Comparison of ENCODE assay signal across 11 mouse cellular contexts in genomic region chr1:77823801-77824687, GRCm38 (mm10).
DNase-seq lines count a peak whose midpoint lies in the region; ATAC-seq lines count a peak whose summit lies in the region.
"Had no signal": no experiment of that assay in that cellular context is flagged by ENCODE, and none has a peak within 500 bp of the region (broad histone marks: within the 10 kb centered on the region; RNA-seq: fewer than 3 reads in every experiment).

No protein-coding gene starts in this region.

- no peaks in the 10 kb centered on the region for H3K36me3 ChIP-seq in heart, embryonic 15.5 days
- H3K36me3 ChIP-seq in heart, embryonic 11.5 days (ENCODE audit: control insufficient read depth, insufficient read depth, low read length), result no peaks in the 10 kb centered on the region
- H3K36me3 ChIP-seq: limb, embryonic 15.5 days had no signal

- H3K9ac ChIP-seq in heart, embryonic 15.5 days, result no peak overlapping the region
- H3K9ac ChIP-seq in heart, embryonic 11.5 days (ENCODE audit: low read depth, low read length), result no peak overlapping the region
- H3K9ac ChIP-seq: limb, embryonic 15.5 days had no signal

- H3K9me3 ChIP-seq in heart, embryonic 15.5 days (replicated peaks), result no peaks in the 10 kb centered on the region
- no peaks in the 10 kb centered on the region for H3K9me3 ChIP-seq in heart, embryonic 11.5 days (replicated peaks; ENCODE audit: control insufficient read depth, low read length)
- H3K9me3 ChIP-seq: limb, embryonic 15.5 days had no signal

- H3K4me3 ChIP-seq in heart, embryonic 15.5 days, result no peak overlapping the region
- no peak overlapping the region for H3K4me3 ChIP-seq in heart, embryonic 11.5 days (ENCODE audit: low read depth, low read length)
- H3K4me3 ChIP-seq: limb, embryonic 15.5 days had no signal

- intact Hi-C loops in left cerebral cortex, postnatal 4 days (cut with DNase I), result no loop called here

- WGBS in heart, embryonic 15.5 days, result 34% methylated on average over 10 of the region's 10 CpGs
- WGBS in heart, embryonic 11.5 days (ENCODE audit: insufficient replicate concordance), result 39% methylated on average over 10 of the region's 10 CpGs

- ATAC-seq in heart, embryonic 15.5 days (replicated peaks; ENCODE audit: insufficient number of reproducible peaks, insufficient read depth, low FRiP score, low read depth), result no peak
- no peak for ATAC-seq in heart, embryonic 11.5 days (replicated peaks; ENCODE audit: insufficient number of reproducible peaks, low FRiP score, low TSS enrichment)

- DNase-seq in brain, adult 2 months (ENCODE audit: low read depth, low spot score), result peak; percentile 74
- peak; percentile 46 to 52 for DNase-seq in frontal cortex, postnatal 36 days (ENCODE audit: low spot score in 2 of 2)
- DNase-seq in left cerebral cortex, postnatal 4 days, result peak; percentile 16
- no peak for DNase-seq in adrenal gland, adult 2 months
- no peak for DNase-seq in yolk sac, embryonic 10.5 days (ENCODE audit: low spot score)
- DNase-seq in adrenal gland, postnatal 14 days, result no peak
- DNase-seq: adrenal gland, postnatal 25 days; gastrocnemius, postnatal 10 days had no signal

- H3K27ac ChIP-seq in heart, embryonic 15.5 days, result no peak overlapping the region
- H3K27ac ChIP-seq in heart, embryonic 11.5 days (ENCODE audit: low read depth, low read length), result no peak overlapping the region
- H3K27ac ChIP-seq: limb, embryonic 15.5 days had no signal

- 0 out of 2 replicates have a peak, but pooled peaks cover 4% of the 10 kb centered on the region for H3K4me1 ChIP-seq in heart, embryonic 15.5 days (replicated peaks)
- H3K4me1 ChIP-seq in heart, embryonic 11.5 days (ENCODE audit: control insufficient read depth, insufficient read depth, low read length), result peaks cover 6% of the 10 kb centered on the region; the same call in 1 of the 2 replicates

- no peaks in the 10 kb centered on the region for H3K27me3 ChIP-seq in heart, embryonic 15.5 days
- no peaks in the 10 kb centered on the region for H3K27me3 ChIP-seq in heart, embryonic 11.5 days (ENCODE audit: control insufficient read depth, insufficient read depth, low read length)
- H3K27me3 ChIP-seq: limb, embryonic 15.5 days had no signal

- peak overlapping the region; percentile 29; the same call in 1 of the 2 replicates for H3K4me2 ChIP-seq in heart, embryonic 15.5 days
- H3K4me2 ChIP-seq in heart, embryonic 11.5 days, result no peak overlapping the region
- H3K4me2 ChIP-seq: limb, embryonic 15.5 days had no signal

Comparison
In these comparisons a context has a peak if more than half of its experiments do, and no peak if none do; other contexts are left out.
1. DNase-seq: peak in brain, adult 2 months (single experiment), frontal cortex, postnatal 36 days (2 of 2) and left cerebral cortex, postnatal 4 days (single experiment); none in adrenal gland, adult 2 months (single experiment), yolk sac, embryonic 10.5 days (single experiment) and adrenal gland, postnatal 14 days (single experiment).